Mouse (Mus musculus): ENCODE data around the gene Myl6. TPM values are rescaled to one million over a fixed set of nuclear protein-coding genes. Genes with fewer than 3 reads are reported as not detected.
"Not testable (repeated sequence)": the region's sequence is repeated elsewhere in the genome, so short reads cannot be mapped to it uniquely, and the experiment has no call there.

Myl6 gene
- total RNA-seq, 2 experiments from 2014 or later = 353 to 506 TPM

GRCm38 (mm10) chr10:128511189-128511588 is 17.2 kb upstream of the Myl6 start:
- 0 out of 2 replicates have a peak, but pooled peaks have one; percentile 28 for ATAC-seq (replicated peaks; ENCODE audit: low FRiP score, poor library complexity, severe bottlenecking)

- ATAC-seq (replicated peaks; ENCODE audit: low FRiP score, poor library complexity, severe bottlenecking) = no peak
These were observed 16.4 kb upstream of the Myl6 start for GRCm38 (mm10) chr10:128510301-128510700.

GRCm38 (mm10) chr10:128509831-128510230 is 15.9 kb upstream of the Myl6 start:
- no peak for ATAC-seq (replicated peaks; ENCODE audit: low FRiP score, poor library complexity, severe bottlenecking)

- ATAC-seq (replicated peaks; ENCODE audit: low FRiP score, poor library complexity, severe bottlenecking) = no peak
These were observed 15.3 kb upstream of the Myl6 start for GRCm38 (mm10) chr10:128509203-128509602.

GRCm38 (mm10) chr10:128508260-128508659 is 14.3 kb upstream of the Myl6 start:
- no peak for ATAC-seq (replicated peaks; ENCODE audit: low FRiP score, poor library complexity, severe bottlenecking)

- no peak for ATAC-seq (replicated peaks; ENCODE audit: low FRiP score, poor library complexity, severe bottlenecking)
These were observed 12.0 kb upstream of the Myl6 start for GRCm38 (mm10) chr10:128505974-128506373.

GRCm38 (mm10) chr10:128505371-128505667 is 11.4 kb upstream of the Myl6 start:
- ATAC-seq (replicated peaks; ENCODE audit: low FRiP score, poor library complexity, severe bottlenecking) = not testable (repeated sequence)

- ATAC-seq (replicated peaks; ENCODE audit: low FRiP score, poor library complexity, severe bottlenecking) = peak; percentile 77
These were observed 10.9 kb upstream of the Myl6 start for GRCm38 (mm10) chr10:128504641-128505370.

- ATAC-seq (replicated peaks; ENCODE audit: low FRiP score, poor library complexity, severe bottlenecking) = no peak
These were observed 10.1 kb upstream of the Myl6 start for GRCm38 (mm10) chr10:128504012-128504411.

GRCm38 (mm10) chr10:128503532-128503931 is 9.6 kb upstream of the Myl6 start:
- ATAC-seq (replicated peaks; ENCODE audit: low FRiP score, poor library complexity, severe bottlenecking) = no peak

- no peak for ATAC-seq (replicated peaks; ENCODE audit: low FRiP score, poor library complexity, severe bottlenecking)
These were observed 8.4 kb upstream of the Myl6 start for GRCm38 (mm10) chr10:128502341-128502740.

GRCm38 (mm10) chr10:128499116-128499671 is 5.2 kb upstream of the Myl6 start:
- ATAC-seq (replicated peaks; ENCODE audit: low FRiP score, poor library complexity, severe bottlenecking) = peak; percentile 18; the same call in 1 of the 2 replicates

- peak; percentile 82 for ATAC-seq (replicated peaks; ENCODE audit: low FRiP score, poor library complexity, severe bottlenecking)
These were observed 4.6 kb upstream of the Myl6 start, which contains the start of gene Myl6b for GRCm38 (mm10) chr10:128498590-128498989. Myl6b (minus strand) TSS chr10:128498685.

GRCm38 (mm10) chr10:128497134-128497737 is 3.3 kb upstream of the Myl6 start:
- no peak for ATAC-seq (replicated peaks; ENCODE audit: low FRiP score, poor library complexity, severe bottlenecking)

- no peak for ATAC-seq (replicated peaks; ENCODE audit: low FRiP score, poor library complexity, severe bottlenecking)
These were observed 2.6 kb upstream of the Myl6 start for GRCm38 (mm10) chr10:128496509-128497077.

GRCm38 (mm10) chr10:128495903-128496302 is 2.0 kb upstream of the Myl6 start:
- no peak for ATAC-seq (replicated peaks; ENCODE audit: low FRiP score, poor library complexity, severe bottlenecking)

GRCm38 (mm10) chr10:128495270-128495669 is 1.3 kb upstream of the Myl6 start:
- ATAC-seq (replicated peaks; ENCODE audit: low FRiP score, poor library complexity, severe bottlenecking) = no peak

GRCm38 (mm10) chr10:128494667-128495245 is 811 bp upstream of the Myl6 start:
- ATAC-seq (replicated peaks; ENCODE audit: low FRiP score, poor library complexity, severe bottlenecking) = no peak

GRCm38 (mm10) chr10:128493319-128493694 is 638 bp downstream of the Myl6 start:
- peak; percentile 33 for ATAC-seq (replicated peaks; ENCODE audit: low FRiP score, poor library complexity, severe bottlenecking)

GRCm38 (mm10) chr10:128492633-128493311 is 1.2 kb downstream of the Myl6 start:
- ATAC-seq (replicated peaks; ENCODE audit: low FRiP score, poor library complexity, severe bottlenecking) = peak; percentile 51
